Mouse (Mus musculus) CD4-positive, CD25-positive, alpha-beta regulatory T cell, adult 4 months (primary cell): ENCODE results near the gene Gen1. TPM values are rescaled to one million over a fixed set of nuclear protein-coding genes. Genes with fewer than 3 reads are reported as not detected.

ENCODE experiments used
- ATAC-seq: one replicate; pipeline ENCODE4 v1.8.0; 2017
- polyA plus RNA-seq, 2 experiments: library from polyadenylated mRNA; unstranded; fragments of 100-300 nt; shearing (Covaris generic); gene quantifications; one replicate each; pipeline ENCODE4 v1.2.1; 2017

Gen1 gene
- polyA plus RNA-seq, 2 experiments from 2014 or later = 1.2 to 1.5 TPM

DNA sequence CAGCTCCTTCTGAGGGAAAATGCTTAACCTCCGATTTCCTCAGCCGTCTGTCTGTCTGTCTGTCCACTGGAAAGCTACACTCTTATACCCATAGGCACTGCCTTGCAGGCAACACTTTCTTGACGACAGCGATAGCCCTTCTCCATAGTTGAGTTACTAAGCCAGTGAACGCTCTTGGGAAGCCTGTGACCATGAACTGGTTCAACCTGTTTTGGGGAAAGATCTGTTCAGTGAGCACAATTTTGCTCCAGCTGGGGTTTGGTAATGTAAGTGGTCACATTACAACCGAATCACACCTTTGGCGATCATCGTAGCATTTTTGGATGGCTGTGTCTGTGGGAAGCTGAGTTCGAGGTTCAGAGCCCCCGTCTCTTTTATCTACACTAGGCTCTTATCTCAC, 42.5 kb downstream of the Gen1 start:
- ATAC-seq = no peak

DNA sequence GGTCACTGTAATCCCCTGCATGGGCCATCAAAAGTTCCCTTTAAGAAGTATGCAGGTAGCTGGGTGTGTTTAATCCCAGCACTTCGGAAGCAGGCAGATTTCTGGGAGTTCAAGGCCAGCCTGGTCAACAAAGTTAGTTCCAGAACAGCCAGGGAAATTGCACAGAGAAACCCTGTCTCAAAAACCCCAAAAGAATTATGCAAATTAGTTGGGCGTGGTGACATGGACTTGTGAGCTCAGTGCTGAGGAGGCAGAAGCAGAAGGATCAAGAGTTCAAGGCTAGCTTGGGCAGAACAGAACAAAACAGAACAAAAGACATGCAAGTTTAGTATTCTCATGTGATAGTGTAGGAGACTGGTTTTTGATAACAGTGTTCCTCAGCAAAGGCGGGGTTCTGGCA, 43.0 kb downstream of the Gen1 start:
- ATAC-seq = no peak

DNA sequence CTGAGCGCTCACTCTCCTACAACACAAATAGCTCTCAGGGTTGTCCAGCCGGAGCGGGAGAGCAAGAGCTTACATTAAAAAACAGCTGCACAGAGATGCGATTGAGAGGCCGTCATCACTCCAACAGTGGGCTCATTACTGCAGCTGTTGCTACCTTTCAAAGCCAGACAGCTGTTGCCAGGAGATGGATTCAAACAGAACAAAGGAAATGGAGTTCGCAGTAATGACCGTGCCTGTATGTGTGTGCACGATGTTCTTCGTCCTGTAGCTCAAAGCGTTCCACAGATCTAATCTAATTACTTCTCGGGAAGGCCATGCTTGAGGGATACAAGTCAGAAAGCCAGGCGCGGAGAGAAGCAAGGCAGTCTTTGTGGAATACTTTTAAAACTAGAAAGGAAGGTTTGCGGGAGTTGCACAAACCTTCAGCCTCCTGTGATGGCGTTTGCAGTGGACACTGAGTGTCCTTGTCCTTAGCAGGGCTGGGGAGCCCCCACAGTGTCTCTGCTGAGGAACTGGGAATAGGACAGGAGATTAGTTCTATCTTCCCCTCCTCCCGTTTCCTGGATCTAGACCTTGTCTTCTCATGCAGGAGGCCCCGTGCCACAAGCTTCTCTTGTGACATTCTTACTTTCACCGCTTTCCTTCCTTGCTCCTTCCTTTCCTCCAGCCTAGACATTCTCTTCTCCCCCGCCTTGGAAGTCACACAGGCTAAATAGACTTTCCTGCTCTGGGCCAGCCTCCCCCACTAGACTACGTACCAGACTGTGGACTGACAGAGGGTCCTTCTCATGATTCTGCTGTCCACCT, 43.9 kb downstream of the Gen1 start:
- no peak for ATAC-seq

DNA sequence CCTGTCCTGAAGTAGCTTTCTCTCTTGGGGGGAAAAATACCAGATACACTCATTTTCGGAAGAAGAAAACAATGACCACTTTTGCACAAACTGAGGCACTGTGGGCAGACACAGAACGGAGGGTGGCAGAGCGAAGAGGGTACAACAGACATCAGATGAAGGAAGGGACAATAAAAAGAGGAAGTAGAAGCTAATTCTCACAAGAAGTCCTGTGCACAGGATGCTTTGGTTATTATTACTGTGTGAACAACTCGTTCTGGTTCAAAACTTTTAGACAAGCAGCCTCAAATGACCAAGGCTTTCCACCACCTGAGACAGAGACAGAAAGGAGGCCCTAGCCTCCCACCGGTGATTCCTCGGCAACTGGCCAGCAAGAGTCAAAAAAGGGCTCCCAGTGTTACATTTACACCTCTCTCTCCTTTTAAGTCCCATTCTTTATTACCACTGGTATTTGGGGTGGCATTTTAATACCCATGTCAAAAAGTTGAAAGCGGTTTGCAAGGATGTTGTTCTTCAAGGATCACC, 47.8 kb downstream of the Gen1 start:
- no peak for ATAC-seq

DNA sequence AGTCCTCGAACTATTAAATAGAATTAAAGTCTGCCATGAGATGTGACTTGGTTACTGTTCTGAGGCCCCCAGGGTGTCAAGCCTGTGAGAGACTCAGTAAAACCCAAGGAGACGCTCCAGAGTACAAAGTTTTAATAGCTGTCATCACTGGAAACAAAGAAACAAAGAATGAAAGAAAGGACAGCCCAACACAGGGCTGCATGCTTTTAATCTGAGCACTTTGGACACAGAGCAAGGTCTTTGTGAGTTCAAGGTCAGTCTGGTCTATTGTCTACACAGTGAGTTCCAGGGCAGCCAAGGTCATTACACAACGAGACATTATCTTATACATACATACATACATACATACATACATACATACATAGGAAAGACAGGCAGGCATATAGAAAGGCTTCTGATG, 49.1 kb downstream of the Gen1 start:
- ATAC-seq = no peak

DNA sequence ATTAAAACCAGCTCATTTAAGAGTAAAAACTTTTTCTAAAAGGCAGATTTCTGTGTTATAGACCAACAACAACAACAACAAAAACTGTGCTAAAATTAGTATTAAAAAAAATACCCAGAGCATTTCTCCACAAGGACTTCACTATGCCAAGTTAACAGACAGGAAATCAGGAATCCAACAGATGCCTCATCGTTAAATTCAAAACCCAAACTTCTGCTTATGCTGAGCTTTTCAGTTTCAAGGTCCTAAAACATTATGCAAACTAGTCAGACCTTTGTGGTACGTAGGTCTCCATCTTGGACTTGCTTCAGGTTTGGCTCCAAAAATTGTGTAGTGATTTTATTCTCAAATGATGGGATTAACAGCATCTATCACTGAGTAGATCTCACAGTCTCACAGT, 50.0 kb downstream of the Gen1 start:
- ATAC-seq = no peak

DNA sequence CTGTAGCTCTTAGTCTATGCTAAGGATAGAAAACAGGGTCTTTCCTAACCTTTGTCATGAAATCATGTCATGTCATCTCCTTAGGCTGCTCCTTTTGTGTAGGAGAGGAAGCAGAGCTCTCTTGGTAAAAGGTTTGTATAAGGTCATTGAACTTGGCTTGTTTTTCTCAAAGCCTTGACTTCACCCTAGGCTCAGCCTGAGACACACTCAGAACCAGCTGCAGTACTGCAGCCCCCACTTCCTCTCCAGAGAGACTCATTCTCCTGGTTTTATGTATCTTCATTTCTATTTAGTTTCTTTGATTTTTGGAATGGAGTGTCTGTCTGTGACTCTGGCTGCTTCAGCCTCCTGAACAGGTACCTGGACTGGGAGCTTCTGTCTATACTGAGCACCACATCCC, 50.8 kb downstream of the Gen1 start:
- peak; percentile 31 for ATAC-seq

DNA sequence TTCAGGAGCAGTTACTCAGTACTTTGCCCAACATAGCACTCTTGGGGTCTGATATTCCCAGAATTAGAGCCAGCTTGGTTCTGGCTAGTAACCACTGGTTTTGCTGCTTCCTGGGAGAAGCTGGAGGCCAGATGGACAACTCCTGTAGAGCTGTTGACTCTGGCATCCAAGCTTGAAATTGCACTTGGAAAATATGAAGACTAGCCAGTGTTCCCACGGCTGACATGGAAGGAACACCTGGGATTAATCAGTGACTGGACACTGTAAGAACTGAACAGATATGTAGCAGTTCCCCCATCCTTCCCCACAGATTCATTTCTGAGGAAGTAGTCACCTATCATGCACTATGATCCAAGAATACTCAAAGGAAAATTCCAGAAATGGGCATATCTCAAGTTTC, 52.7 kb downstream of the Gen1 start:
- no peak for ATAC-seq

DNA sequence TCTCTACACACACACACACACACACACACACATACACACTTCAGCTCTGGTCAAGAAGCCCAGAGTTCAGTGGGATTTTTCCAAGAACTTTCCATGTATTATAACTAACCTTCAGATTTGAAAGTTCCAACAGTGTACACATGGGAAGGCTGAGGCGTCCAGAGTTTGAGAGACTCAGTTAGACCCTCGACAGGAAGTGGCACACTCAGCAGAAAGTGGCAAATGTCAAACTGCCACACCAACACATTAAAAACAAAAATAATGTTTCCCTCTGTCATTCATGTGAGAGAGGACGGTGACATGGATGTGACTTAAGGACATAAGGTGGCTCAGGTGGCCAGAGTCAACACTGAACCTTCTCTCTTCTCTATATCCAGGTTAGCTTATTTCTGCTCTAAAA, 55.2 kb downstream of the Gen1 start:
- ATAC-seq = peak; percentile 76

DNA sequence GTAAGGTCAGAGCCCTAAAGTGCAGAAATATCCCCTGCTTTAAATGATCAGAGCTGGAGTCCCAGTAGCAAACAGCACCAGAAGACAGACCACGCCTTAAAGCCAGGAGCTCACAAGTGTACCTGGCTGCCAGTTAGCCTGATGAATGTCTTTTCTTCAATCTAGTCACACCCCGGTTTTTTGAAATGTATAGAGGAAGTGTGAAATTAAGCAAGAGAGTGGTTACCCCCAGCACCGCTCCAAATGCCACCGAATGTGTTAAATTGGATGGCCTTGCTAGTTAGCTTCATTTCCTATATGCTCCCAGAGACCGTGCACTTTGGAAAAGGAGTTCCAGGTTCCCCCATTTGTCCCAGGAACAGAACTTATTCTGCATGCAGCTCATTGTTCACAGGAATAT, 56.0 kb downstream of the Gen1 start:
- peak; percentile 65 for ATAC-seq

DNA sequence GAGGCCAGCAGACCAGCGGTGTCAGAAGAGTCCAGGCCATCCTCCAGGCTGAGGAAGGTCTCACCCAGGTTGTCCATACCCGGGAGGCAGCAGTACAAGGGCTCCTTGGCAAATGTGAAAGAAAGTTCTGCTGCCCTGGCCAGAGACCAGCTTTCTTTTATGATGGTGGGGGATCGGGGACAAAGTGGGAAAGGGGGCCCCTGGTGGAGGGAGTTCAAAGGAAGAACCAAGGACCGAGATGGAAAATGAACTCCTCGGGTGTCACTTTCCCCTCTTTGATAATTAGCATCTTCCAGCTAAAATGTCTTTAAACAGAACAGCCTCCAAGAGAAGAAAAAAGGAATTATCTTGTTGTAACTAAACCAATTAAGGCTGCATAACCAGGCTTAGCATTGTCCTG, 56.7 kb downstream of the Gen1 start, which contains the start of gene Msgn1:
Gene Msgn1 (minus strand): TSS at position 101 of the 400 bp plus-strand sequence.
- no peak for ATAC-seq

DNA sequence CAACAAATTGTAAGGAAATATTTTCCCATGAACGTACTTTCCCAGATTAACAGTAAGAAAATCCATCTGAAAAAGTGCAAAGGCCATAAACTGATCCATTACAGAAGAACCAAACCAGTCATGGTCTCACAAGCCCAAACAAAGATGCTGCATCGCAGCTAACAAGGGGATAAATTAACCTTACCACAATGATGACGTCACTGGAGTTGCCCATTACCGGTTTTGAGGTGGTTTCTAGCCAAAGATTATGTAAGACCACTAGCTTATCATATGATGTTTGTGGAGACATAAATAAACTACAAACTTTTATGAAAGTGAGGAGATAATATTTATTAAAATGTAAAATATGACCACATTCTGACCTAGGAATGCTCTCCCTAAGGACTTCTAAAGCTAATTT, 59.3 kb downstream of the Gen1 start:
- ATAC-seq = no peak

DNA sequence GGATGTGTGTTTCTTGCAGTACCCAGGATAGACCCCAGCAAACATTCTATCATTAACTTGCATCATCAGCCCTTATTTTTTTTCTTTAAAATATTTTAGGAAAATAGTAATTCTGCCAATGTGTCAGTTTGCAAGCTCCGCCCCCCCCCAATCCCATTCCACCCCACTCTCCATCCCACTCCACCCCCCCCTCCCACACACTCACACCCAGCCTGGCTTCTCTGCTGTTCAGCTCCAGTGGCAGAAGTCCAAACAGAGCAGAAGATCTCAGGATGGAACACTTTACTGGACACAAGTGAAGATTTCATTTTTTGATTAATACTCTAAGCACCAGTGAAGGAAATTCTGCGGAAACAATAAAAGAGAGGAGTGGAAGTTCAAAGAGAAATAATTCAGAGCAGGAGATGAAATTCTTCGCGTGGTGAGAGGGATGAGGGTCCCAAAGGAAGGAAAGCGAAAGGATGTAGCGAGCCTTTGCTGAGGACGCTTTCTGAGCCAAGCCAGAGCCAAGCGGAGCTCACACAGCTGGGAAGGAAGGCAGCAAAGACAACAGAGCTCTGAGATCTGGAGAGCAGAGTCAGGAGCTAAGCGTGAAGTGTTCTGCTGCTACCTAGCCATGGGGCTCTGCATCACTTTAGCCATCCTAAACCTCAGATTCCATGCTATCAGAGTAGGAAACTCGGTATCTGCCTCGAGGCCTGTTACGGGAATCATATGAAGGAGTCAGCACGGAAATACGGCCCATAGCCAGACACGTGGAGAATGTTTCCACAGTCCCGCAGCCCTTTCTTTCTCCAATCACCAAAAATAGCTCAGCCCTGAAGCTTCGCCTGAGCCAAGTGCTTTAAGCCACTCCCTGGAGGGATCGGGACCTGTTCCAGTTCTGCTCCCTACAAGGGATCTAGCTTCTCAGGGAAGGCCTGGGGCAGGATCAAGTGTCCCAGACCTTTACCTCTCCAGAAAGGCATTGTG, 61.6 kb downstream of the Gen1 start:
- ATAC-seq = no peak

DNA sequence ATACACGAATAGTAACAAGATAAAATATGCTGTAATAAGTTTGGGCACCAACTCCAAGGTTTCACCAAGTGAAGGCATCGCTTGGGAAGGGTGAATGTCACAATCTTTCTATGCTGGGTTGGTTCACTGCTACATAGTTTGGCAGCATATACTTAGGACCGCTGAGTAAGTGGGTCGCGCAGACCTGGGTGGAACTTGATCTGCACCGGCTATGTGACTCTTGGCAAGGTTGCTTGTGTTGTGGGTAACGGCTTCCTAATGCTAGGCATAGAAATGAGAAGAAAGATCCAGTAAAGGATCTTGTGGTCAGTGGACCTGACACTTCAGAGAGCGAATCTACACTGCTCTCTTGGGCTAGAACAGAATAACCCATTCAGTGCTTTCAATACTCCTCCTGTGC, 63.1 kb downstream of the Gen1 start:
- no peak for ATAC-seq

DNA sequence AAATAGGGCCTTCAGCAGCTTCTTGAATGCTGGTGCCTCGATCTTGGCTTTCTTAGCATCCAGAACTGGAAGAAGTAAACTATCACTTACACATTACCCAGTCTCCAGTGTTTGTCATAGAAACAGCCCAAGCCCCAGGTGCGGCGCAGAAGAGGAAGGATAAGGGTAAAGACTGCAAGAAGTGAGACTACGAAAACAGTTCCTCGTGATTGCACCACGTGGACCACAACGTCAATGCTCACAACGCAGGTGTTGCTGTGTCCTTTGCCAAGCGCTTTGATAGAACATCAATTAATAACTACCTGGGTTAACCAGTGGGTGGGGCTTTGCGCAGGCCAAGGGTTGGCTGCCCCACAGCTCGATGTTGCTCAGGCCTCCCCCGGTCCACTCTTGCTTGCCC, 64.9 kb downstream of the Gen1 start:
- no peak for ATAC-seq

DNA sequence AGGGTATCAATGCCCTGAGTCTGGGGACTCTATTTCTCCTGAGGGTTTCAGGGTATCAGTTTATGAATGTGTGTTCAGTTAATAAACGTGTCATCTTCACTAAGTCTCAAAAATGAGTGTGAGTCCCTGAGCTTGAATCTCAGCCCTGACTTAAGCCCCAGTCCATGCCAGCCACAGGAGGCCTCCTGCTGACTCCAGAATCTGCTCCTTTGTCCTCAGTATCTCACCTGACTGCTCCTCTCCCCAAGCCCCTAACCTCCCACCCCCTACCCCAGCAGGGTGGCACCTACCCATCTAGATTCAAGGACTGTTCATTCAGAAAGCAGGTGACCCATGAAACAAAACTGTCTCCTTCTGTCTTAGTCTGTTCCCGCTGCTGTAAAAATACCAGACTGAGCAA, 67.0 kb downstream of the Gen1 start:
- no peak for ATAC-seq

DNA sequence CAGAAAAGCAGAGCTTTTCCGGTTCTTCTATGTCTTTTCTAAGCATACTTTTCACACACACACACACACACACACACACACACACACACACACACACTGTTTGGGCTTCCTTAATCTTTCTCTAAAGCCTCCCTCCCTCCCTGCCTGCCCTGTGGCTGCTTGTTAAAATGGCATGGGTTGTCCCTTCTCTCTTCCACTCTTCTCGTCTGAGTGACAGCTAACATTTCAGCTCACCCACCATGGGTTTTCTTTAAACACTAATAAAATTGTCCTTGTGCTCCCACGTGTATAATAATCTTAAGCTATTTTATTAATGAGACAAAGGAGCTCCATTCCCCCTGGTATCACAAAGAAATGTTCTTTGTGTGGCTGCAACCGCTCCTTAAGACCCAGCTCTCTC, 67.6 kb downstream of the Gen1 start:
- peak; percentile 28 for ATAC-seq

DNA sequence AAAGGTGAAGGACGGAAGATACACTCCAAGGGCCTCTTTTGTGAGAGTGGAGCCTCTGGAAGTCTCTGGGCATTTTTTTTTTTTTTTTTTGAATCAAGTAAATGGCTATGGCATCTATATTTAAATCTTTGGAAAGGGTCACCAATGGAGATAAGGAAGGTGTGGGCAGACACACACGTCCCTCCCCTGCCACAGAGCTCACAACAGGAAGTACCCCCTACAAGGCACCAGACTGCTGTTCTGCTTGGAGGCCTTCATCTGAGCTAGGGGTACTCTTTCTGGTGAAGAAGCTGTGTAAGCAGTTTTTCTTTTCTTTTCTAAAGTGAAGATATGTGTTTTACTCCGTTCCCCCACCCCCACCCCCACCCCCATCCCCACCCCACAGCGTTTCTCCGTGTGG, 68.8 kb downstream of the Gen1 start:
- ATAC-seq = peak; percentile 26

DNA sequence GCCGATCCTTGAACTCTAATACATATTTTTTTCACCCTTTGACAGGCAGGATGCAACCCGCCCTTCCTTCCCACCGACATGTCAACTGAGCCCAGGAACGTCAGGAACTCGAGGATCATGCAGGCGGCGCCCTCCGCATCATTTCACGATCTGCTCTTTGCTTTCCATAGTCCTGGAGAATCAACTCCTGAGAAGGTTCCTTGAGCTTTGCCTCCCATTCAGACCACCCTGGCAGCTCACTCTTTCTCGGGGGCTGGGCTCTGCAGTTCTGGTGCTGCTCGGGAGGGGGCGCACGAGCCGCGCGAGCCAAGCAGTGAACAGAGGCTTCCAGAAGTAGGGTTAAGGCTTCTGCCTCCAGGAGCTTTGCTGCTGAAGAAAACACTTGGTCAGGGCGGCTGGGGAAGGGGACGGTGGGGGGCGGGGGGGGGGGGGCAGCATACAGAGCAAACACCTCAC, 69.4 kb downstream of the Gen1 start:
- ATAC-seq = peak; percentile 88

DNA sequence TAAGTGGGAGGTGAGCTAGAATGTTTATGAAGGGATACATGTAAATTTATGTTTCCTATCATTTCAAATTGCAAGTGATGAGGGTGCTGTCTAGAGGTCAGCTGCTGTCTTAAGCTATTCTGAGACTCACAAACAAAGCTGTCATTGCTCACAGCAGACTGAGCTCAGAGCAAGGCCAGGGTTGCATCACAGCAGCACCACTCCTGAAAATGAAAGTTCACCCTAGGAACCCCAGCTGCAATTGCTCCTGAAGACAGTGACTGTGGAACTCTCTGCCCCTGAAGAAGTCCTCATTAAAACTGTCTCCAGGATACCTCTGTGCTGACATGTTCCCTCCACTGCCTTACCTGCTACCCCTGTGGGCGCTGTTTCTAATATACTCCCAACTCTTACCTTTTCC, 70.6 kb downstream of the Gen1 start:
- no peak for ATAC-seq
